Mouse (Mus musculus): ENCODE data around the gene Cd80.

DNA sequence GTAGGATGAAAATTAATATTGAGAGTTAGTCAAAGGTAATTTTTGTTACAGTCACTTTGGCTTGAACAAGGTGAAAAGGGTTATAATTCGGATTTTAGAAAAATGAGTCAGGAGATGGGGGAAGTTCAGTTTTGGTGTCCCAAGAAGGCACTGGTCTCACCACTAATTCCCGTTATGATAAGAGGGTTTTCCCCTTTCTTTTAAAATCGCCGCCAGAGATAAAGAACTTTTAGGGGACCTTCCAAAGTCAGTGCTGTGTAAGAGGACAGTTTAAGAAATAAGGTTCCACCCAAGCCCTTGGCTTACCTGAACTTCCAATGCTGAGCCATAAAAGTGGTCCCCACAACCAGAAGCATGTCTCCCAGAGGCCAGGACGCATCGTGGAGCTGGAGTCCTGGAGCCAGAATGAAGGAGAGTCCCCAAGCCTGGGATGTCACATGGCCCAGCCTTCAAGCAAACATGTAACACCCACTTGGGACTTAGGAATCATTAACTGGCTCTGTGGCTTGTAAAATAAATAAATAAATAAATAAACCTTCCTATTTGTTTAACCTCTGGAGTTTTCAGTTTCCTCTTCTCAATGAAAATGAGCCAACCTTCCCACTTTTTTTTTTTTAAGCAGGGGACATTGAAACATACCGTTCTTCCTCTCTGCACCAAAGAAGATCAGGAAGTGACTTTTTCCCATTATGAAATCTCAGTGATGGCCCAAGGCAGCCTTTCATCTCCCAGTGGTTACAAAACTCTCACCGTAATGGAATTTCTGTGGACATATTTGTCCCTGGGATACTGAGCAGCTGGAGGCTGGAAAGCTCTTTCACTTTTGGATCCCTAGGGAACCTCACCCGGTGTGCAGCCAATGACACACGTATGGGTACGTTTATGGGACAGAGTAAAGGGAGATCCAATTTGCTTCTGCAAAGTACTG, 22.6 kb upstream of the Cd80 start, which contains the start of gene Pla1a:
- TF ChIP-seq CTCF (IDR thresholded peaks at IDR 0.05; ENCODE audit: low read depth, low read length) (no peak), GATA1 (IDR thresholded peaks at IDR 0.05; ENCODE audit: borderline replicate concordance, low read length) (no peak), POLR2AphosphoS5 (IDR thresholded peaks at IDR 0.05; ENCODE audit: insufficient replicate concordance, low read depth, low read length) (no peak), TAL1 (conservative IDR thresholded peaks at IDR 0.05; ENCODE audit: low read depth, low read length) (no peak), GATA2 (IDR thresholded peaks at IDR 0.05; ENCODE audit: borderline replicate concordance, low read depth, low read length) (no peak)

Measured in G1E (cell line).